Mouse (Mus musculus) cerebellum, adult 2 months (tissue): ENCODE measurements around the gene Ldlrad3. TPM values are rescaled to one million over a fixed set of nuclear protein-coding genes. Genes with fewer than 3 reads are reported as not detected.

Experiments used
- DNase-seq, 2 experiments: peaks; one replicate each; pipeline ENCODE4 v3.0.0; 2021
- H3K27ac ChIP-seq: fragments of 200-500 bp; 2 replicates; pipeline ENCODE4 v1.5.1; 2012; ENCODE audit warnings: low read length, control low read depth, inconsistent platforms; ENCODE audit not compliant: insufficient read depth
- H3K27me3 ChIP-seq: fragments of 200-500 bp; 2 replicates; pipeline ENCODE4 v1.6.1; 2012; ENCODE audit warnings: inconsistent platforms, mild to moderate bottlenecking, low read length, moderate library complexity; ENCODE audit not compliant: control insufficient read depth, insufficient read depth
- H3K4me1 ChIP-seq: fragments of 200-500 bp; 2 replicates; pipeline ENCODE4 v1.6.1; 2011; ENCODE audit warnings: low read length; ENCODE audit not compliant: control insufficient read depth, insufficient read depth
- H3K4me3 ChIP-seq: fragments of 200-500 bp; replicated peaks from 2 replicates; pipeline ENCODE3; 2011; ENCODE audit warnings: mild to moderate bottlenecking, low read depth, low read length, control low read depth; ENCODE audit not compliant: insufficient read depth
- CTCF ChIP-seq: fragments of 200-500 bp; IDR thresholded peaks from 2 replicates; pipeline ENCODE4 v1.5.1; 2011; ENCODE audit warnings: low read depth, mild to moderate bottlenecking, control low read depth, low read length, moderate library complexity, borderline replicate concordance; ENCODE audit not compliant: insufficient read depth
- POLR2A ChIP-seq: fragments of 200-500 bp; IDR thresholded peaks from 2 replicates; pipeline ENCODE4 v1.6.1; 2011; ENCODE audit warnings: low read length, control low read depth, borderline replicate concordance; ENCODE audit not compliant: insufficient read depth
- WGBS: fragments of 180-500 bp; shearing (Covaris S2); methylation state at CpG from one replicate; pipeline ENCODE4 v1.1.7; 2018; 5-methylcytosine and 5-hydroxymethylcytosine counted together
- polyA plus RNA-seq: library from polyadenylated mRNA; depleted of rRNA; stranded (reverse); fragments of >200 nt; gene quantifications from 2 replicates; pipeline ENCODE4 v1.2.3, GENCODE M21; 2012

The Ldlrad3 gene
- polyA plus RNA-seq, 1 experiment: 12.3 TPM

DNA sequence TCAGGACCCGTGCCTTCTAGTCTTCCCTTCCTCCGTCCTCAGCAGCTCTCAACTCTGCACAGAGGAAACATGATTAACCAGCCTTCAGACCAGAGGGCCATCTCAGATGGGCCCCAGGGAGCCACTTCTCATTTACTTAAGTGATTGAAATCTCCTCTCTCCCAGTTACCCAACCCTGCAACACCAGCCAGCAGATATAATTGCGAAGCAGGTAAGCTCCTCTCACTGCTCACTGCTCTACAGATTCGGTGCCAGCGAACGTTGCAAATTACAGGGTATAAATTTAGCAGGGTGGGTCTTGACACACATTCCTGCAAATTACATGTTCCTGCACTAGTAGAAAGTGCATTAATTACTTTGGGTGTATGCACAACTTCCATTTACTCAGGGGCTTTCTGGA lies 48.3 kb downstream of the Ldlrad3 start:
- H3K27ac ChIP-seq: no peak overlapping the region
- no peak overlapping the region for H3K4me3 ChIP-seq
- no peaks in the 10 kb centered on the region for H3K27me3 ChIP-seq
- TF ChIP-seq POLR2A (no peak), CTCF (no peak)
- 81% methylated on average over 6 of the region's 6 CpGs for WGBS
- H3K4me1 ChIP-seq: peaks cover 13% of the 10 kb centered on the region
- no peak for DNase-seq

DNA sequence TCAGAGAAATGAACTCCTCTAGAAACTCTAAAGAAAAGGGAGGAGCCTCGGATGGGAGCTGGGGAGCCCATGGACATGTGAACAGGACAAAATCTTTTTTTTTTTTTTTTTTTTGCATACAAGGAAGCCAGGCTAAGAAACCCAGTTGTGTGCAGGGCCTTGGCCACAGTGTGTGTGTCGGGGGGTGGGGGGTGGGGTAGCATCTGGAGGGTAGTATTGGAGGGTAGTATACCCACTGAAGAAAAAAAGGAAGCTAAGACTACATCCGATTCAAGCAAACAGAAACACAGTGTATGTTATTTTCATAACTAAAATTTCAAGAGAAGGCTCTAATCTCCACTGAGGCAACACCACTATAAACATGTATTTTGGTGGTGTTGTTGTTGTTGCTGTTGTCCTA lies 50.0 kb downstream of the Ldlrad3 start:
- no peak for TF ChIP-seq POLR2A
- TF ChIP-seq CTCF: no peak
- 86% methylated on average over 3 of the region's 3 CpGs for WGBS
- H3K27ac ChIP-seq: no peak overlapping the region

DNA sequence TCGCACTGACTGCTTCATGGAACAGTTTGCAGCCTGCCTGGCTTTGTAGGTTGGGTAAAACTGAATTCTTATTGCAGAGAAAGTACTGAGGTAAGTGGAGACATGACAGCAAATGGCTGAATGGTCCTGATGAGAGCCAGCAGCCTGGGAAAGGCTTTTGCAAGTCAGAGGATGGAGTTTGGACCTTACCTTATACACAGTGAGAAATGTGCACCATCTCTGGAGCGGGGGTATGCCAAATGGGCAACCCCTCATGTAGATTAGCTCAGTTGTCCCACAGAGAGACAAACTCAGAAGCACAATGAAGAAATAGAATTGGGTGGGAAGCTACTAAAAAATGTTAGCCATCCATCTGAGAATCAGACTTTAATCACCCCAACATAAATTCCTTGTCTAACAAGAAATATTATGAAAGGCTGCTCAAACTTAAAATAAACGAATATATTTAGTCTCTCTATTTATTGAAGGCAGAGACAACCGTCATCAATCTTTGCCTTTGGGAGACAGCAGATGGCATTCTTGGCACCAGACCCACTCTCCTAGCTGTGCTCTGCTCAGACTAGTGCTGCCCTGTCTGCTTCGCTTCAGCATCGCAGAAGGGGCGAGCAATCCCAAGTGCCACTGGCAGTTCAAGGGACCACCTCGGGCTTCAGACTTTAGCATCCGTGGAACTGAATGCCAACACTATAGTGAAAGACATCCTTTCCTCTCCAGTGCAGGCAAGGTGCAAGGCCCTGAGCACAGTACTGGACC lies 51.5 kb downstream of the Ldlrad3 start:
- H3K4me1 ChIP-seq: peaks cover 19% of the 10 kb centered on the region
- no peak for TF ChIP-seq CTCF
- TF ChIP-seq POLR2A: no peak
- H3K27me3 ChIP-seq: no peaks in the 10 kb centered on the region
- peak overlapping the region; percentile 43 for H3K27ac ChIP-seq
- peak; percentile 91 to 94 for DNase-seq
- 12% methylated on average over 9 of the region's 9 CpGs for WGBS
- no peak overlapping the region for H3K4me3 ChIP-seq

More for the DNA sequence above, 50.0 kb downstream of the Ldlrad3 start:
- no peak for DNase-seq
- Histone ChIP-seq H3K27me3 (no peaks in the 10 kb centered on the region), H3K4me1 (peaks cover 8% of the 10 kb centered on the region), H3K4me3 (no peak overlapping the region)

DNA sequence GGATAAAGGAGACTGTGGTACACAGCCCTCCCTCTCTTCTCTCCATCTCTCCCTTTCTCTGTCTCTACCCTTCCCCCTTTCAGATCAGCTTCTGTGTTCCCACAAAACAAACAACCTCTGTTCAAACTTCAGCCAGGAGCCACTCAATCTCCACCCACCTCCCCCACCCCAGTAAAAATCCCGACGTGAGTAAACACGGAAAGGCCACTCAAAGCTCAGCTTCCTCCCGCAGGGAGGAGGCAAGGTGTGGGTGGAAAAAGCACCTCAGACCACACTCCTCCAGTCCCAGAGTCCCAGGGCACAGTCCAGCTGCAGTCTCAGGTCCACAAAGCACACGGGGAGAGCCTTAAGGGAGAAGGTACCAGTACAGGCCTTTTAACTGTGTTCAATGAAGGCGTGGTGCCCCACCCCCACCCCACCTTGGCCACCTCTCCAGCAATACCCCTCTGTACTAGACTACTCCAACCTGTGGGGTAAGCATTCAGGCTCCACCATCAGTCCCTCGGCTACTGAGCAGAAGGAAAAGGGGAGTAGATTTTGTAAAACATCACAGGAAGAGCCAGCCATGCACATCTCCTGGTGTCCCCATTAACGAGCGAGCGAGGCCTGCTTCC lies 53.1 kb downstream of the Ldlrad3 start:
- Histone ChIP-seq H3K4me1 (peaks cover 32% of the 10 kb centered on the region), H3K4me3 (no peak overlapping the region), H3K27ac (no peak overlapping the region), H3K27me3 (no peaks in the 10 kb centered on the region)
- DNase-seq: no peak
- 90% methylated on average over 10 of the region's 10 CpGs for WGBS
- TF ChIP-seq CTCF (no peak), POLR2A (no peak)

DNA sequence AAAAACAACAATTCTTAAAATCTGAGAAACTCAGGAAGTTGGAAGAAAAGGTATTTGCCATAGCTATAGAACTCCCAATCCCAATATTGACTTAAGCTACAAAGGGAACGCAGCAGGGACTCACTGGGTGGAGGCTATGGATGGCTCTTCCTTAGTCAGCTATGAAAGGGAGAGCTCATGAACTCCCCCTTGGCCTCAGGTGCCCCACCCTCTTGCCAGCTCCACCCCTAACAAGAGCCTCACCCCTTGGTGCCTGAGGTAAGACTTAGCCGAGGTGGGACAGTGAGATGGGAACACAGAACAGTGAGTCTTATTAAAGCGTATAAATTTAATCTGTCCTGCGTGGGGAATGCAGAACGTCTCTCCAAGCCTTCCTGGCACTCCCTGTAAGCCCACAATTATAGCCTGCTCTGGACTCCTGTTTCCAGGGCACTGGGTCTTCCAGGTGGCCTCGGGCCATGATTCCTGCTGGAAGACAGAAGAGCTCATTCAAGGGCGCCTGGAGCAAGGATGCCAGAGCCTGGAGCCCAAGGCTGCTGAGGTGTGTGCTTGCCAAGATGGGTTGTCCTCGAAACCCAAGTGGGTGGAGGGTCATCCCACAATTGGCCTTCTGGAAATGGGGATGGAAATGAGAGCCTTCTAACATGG lies 55.9 kb downstream of the Ldlrad3 start:
- DNase-seq: peak; percentile 69 to 84
- Histone ChIP-seq H3K27me3 (no peaks in the 10 kb centered on the region), H3K4me1 (peaks cover 38% of the 10 kb centered on the region), H3K27ac (no peak overlapping the region), H3K4me3 (no peak overlapping the region)
- no peak for TF ChIP-seq CTCF
- TF ChIP-seq POLR2A: no peak
- 19% methylated on average over 8 of the region's 8 CpGs for WGBS

DNA sequence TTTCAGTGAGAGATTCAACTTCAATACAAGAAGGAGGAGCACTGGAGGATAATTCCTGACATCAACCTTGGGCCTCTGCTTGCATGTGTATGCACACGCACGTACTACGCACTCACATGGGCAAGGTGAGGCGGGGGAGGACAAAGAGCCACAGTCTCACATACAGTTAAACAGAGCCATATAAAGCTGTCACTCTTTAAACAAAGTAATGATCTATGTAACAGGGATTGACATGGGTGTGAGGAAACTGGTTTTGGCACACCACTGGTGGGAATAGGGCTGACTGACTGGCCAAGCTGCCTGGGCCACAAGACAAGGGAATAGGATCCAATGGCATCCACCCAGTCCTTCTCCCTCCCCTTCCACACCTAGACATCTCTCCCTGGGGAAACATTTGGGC lies 57.0 kb downstream of the Ldlrad3 start:
- H3K4me3 ChIP-seq: no peak overlapping the region
- H3K27ac ChIP-seq: no peak overlapping the region

DNA sequence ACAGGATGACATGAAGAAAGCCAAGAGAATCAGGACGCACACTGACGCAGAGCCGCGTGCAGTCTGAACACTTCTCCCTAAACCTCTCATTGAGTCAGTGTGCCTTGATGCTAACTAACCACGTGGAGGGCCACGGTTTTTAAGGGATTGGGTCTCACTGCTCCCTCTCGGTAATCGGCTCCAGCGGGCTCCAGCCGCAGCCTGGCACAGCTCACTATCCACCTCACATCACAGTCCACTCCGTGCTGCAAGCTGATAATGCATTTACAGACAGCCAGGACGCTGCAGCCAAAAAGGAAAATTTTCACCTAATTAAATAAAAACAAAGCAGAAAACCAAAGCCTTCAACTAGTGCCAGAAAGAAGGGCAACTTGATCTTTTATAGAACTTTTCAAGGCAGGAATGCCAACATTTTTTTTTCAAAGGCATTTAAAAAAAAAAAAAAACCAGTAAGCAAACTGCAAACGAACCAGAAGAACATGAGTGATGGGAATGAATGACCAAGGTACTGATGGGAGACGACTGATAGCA lies 57.6 kb downstream of the Ldlrad3 start:
- TF ChIP-seq POLR2A (no peak), CTCF (no peak)
- H3K4me1 ChIP-seq: peaks cover 33% of the 10 kb centered on the region
- no peak overlapping the region for H3K4me3 ChIP-seq
- 84% methylated on average over 14 of the region's 14 CpGs for WGBS
- DNase-seq: no peak
- H3K27ac ChIP-seq: no peak overlapping the region; the same call in 1 of the 2 replicates
- H3K27me3 ChIP-seq: no peaks in the 10 kb centered on the region

More for the DNA sequence above, 57.0 kb downstream of the Ldlrad3 start:
- peaks cover 34% of the 10 kb centered on the region for H3K4me1 ChIP-seq
- H3K27me3 ChIP-seq: no peaks in the 10 kb centered on the region
- TF ChIP-seq POLR2A (no peak), CTCF (no peak)
- no peak for DNase-seq
- 96% methylated on average over 4 of the region's 4 CpGs for WGBS
